Mouse (Mus musculus) brain, embryonic 14.5 days (tissue): ENCODE measurements around the gene Olfr305.

Source experiments
- CTCF ChIP-seq: fragments of 200-500 bp; IDR thresholded peaks from 2 replicates; pipeline ENCODE4 v1.5.1; 2012; ENCODE audit warnings: inconsistent platforms, mild to moderate bottlenecking, moderate library complexity, borderline replicate concordance; ENCODE audit not compliant: insufficient read depth, insufficient read length; ENCODE audit errors: extremely low read depth
- POLR2A ChIP-seq: fragments of 200-500 bp; IDR thresholded peaks from 2 replicates; pipeline ENCODE4 v1.6.1; 2012; ENCODE audit warnings: mild to moderate bottlenecking, inconsistent platforms, borderline replicate concordance; ENCODE audit not compliant: poor library complexity, insufficient read depth, insufficient read length, severe bottlenecking; ENCODE audit errors: extremely low read depth

- TF ChIP-seq CTCF (no peak), POLR2A (no peak)
Measured at GRCm38 (mm10) chr7:86337486-86337885, 29.2 kb downstream of the Olfr305 start, which contains the start of gene Olfr307.
